Mouse (Mus musculus): ENCODE results near the gene Pgm1. TPM values are rescaled to one million over a fixed set of nuclear protein-coding genes. Genes with fewer than 3 reads are reported as not detected.

The Pgm1 gene
- polyA plus RNA-seq, 1 experiment from 2014 or later: 271 TPM

DNA sequence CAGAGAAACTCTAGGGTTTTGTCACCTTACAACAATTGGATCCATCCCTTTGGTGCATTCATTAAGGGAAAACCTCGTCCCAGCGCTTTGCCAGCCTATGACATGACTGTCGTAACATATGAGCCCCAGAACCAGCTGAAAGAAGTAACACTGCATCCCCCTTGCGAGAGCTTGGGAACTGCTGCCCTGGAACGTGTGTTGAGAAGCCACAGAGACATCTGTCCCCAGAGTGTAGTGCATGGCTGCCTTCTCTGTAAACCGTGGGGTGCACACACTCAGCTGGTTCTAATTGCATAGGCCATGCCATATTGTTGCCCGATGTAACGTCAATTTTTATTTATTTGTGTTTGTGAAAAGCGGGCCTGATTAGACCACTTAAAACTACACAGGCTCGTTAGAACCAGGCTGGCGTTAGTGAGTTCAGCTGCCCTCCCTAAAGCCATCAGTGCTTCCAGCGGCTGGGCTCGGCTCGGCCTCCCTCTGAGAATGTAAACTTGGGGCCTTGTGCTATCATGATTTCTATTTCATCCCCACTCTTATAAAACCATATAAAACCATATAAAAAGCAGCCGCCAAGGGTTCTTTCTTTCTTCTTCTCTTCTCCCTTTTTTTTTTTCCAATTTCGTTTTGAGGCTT, 106.8 kb downstream of the Pgm1 start:
- ATAC-seq (ENCODE audit: insufficient number of reproducible peaks, insufficient read depth, low FRiP score, low read depth): no peak
- 60% methylated on average over 16 of the region's 16 CpGs for WGBS

More for the DNA sequence above, 106.8 kb downstream of the Pgm1 start:
- Histone ChIP-seq H3K4me3 (ENCODE audit: control insufficient read depth in 1 of 2, insufficient read depth in 1 of 2, low read depth in 1 of 2, low read length in 2 of 2) (no peak overlapping the region), H3K4me1 (ENCODE audit: control insufficient read depth in 2 of 2, insufficient read depth in 2 of 2, low read length in 2 of 2) (peaks cover 7 to 12% of the 10 kb centered on the region in 2 experiments), H3K9me3 (ENCODE audit: control insufficient read depth, low read length) (no peaks in the 10 kb centered on the region), H3K27ac (replicated peaks in 1 of 2; ENCODE audit: control insufficient read depth in 1 of 2, insufficient read depth in 1 of 2, low read depth in 2 of 2, low read length in 2 of 2) (no peak overlapping the region), H3K9ac (ENCODE audit: low read length) (no peak overlapping the region), H3K4me2 (ENCODE audit: low read length) (no peak overlapping the region), H3K36me3 (ENCODE audit: control insufficient read depth, insufficient read depth, low read length) (no peaks in the 10 kb centered on the region), H3K27me3 (ENCODE audit: control insufficient read depth, insufficient read depth, low read length) (no peaks in the 10 kb centered on the region)

Other genes with a start within 250 kb of the Pgm1 start
- gene Alg6, start 213.8 kb upstream of the Pgm1 start, polyA plus RNA-seq (2014; fragmentation: Nextera tagmentation; extraction: Ambion mirVana): 10.8 and 12.2 TPM in 2 replicates
- gene Efcab7, start 100.2 kb upstream of the Pgm1 start, polyA plus RNA-seq (2014; fragmentation: Nextera tagmentation; extraction: Ambion mirVana): 6.9 and 11.8 TPM in 2 replicates
- gene Itgb3bp, start 399 bp downstream of the Pgm1 start, polyA plus RNA-seq (2014; fragmentation: Nextera tagmentation; extraction: Ambion mirVana): 35.5 and 36.0 TPM in 2 replicates
- gene Ror1, start 166.4 kb downstream of the Pgm1 start, polyA plus RNA-seq (2014; fragmentation: Nextera tagmentation; extraction: Ambion mirVana): 12.4 and 14.7 TPM in 2 replicates

Data from heart, embryonic 14.5 days (tissue).